Mouse (Mus musculus): ENCODE measurements around the gene Fam163b. TPM values are rescaled to one million over a fixed set of nuclear protein-coding genes. Genes with fewer than 3 reads are reported as not detected.

Gene Fam163b
- polyA plus RNA-seq, 1 experiment from 2014 or later = 0.39 TPM

- Histone ChIP-seq H3K4me1 (peaks cover 24% of the 10 kb centered on the region), H3K27ac (peak overlapping the region; percentile 12; the same call in 1 of the 2 replicates), H3K4me3 (no peak overlapping the region), H3K9me3 (no peaks in the 10 kb centered on the region), H3K27me3 (ENCODE audit: insufficient read depth, poor library complexity, severe bottlenecking) (peaks cover 29% of the 10 kb centered on the region; the same call in 1 of the 2 replicates), H3K36me3 (no peaks in the 10 kb centered on the region)
- WGBS = 64% methylated on average over 11 of the region's 11 CpGs
- no peak for DNase-seq (ENCODE audit: low spot score)
Measured at GRCm38 (mm10) chr2:27162656-27163055, 20.4 kb upstream of the Fam163b start.

DNA sequence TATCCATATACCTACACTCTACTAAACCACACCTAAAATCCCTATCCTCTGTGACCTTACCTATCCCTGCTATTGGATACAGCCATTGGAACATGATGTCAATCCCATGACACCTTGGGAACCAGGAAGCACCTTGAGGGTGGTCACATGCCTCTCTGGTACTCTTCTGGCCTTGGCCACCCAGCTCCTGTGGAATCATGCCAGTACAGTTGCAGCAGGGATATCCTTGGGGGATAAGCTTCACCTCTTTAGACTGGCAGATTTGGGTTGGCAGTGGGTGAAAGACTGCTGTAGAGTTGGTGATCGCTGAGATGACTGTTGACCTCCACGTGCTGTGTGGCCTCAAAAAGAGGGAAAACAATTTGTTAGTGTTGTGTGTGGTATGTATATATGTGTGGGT, 19.2 kb upstream of the Fam163b start:
- DNase-seq (ENCODE audit: low spot score) = no peak
- Histone ChIP-seq H3K27me3 (ENCODE audit: insufficient read depth, poor library complexity, severe bottlenecking) (peaks cover 20% of the 10 kb centered on the region; the same call in 1 of the 2 replicates), H3K4me1 (peaks cover 15% of the 10 kb centered on the region), H3K27ac (no peak overlapping the region), H3K9me3 (no peaks in the 10 kb centered on the region), H3K36me3 (no peaks in the 10 kb centered on the region), H3K4me3 (no peak overlapping the region)
- WGBS = 90% methylated on average over 2 of the region's 2 CpGs

GRCm38 (mm10) chr2:27156596-27156995, 14.3 kb upstream of the Fam163b start:
- no peak overlapping the region for H3K4me3 ChIP-seq
- peaks cover 10% of the 10 kb centered on the region for H3K4me1 ChIP-seq
- no peaks in the 10 kb centered on the region for H3K36me3 ChIP-seq
- H3K9me3 ChIP-seq = no peaks in the 10 kb centered on the region
- no peak for DNase-seq (ENCODE audit: low spot score)
- WGBS = 80% methylated on average over 6 of the region's 6 CpGs
- H3K27me3 ChIP-seq (ENCODE audit: insufficient read depth, poor library complexity, severe bottlenecking) = 0 out of 2 replicates have a peak, but pooled peaks cover 3% of the 10 kb centered on the region
- no peak overlapping the region for H3K27ac ChIP-seq

DNA sequence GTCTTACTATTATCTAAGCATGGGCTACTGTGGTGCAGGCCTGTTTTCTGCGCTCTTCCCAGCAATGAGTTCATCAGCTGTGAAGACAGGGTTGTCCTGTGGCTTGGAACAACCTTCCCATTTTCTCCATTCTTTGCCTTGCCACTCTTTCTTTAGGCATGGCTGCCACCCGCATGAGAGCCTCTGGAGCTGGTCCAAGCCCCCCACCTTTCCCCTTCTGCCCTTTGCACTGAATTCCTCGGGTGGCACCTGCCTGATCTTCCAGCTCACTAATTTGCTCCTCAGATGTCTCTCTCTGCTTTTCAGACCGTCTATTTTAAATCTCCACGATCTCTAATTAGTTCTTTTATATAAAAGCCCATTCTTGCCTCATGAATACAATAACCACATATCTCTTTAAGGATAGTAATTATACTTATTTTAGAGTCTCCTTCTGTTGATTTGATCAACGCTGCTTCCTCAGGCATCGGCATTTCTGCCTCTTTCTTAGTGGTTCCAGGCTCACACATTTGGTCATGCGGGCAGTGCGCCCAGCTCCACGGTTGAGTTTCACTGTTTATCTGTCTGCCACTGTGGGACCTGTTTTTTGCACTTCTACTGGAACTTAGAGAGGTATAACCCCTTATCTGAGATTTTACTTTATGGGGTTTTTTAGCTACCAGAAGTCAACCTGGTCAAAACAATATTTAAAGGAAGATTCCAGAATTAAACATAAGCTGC, 12.3 kb upstream of the Fam163b start:
- H3K27me3 ChIP-seq (ENCODE audit: insufficient read depth, poor library complexity, severe bottlenecking) = 0 out of 2 replicates have a peak, but pooled peaks cover 7% of the 10 kb centered on the region
- WGBS = 84% methylated on average over 10 of the region's 10 CpGs
- DNase-seq (ENCODE audit: low spot score) = no peak
- H3K9me3 ChIP-seq = no peaks in the 10 kb centered on the region
- peaks cover 12% of the 10 kb centered on the region for H3K4me1 ChIP-seq
- no peak overlapping the region for H3K27ac ChIP-seq
- H3K4me3 ChIP-seq = no peak overlapping the region
- H3K36me3 ChIP-seq = no peaks in the 10 kb centered on the region

DNA sequence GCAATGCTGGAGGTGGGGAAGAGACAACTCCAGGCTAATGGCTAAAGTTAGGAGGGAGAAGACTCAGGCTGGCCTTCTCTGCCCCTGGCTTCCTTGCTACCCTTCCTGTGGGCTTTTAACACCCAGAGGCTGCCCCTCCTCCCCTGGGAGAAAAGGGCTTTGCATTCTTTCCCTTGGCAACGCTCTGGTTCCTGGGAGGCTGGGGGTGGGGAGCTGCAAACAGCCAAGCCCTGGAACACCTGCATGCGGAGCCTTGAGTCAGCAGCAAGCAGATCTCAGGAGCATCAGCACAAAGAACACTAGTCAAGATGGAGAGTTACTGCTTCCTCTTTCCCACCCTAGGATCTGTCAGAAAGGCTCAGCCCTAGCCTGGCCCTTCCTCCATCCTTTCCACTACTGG, 7.2 kb upstream of the Fam163b start:
- WGBS = 4% methylated on average over 2 of the region's 2 CpGs
- no peaks in the 10 kb centered on the region for H3K36me3 ChIP-seq
- H3K27ac ChIP-seq = no peak overlapping the region
- H3K4me3 ChIP-seq = no peak overlapping the region
- H3K4me1 ChIP-seq = peaks cover 21% of the 10 kb centered on the region; the same call in 1 of the 2 replicates
- DNase-seq (ENCODE audit: low spot score) = no peak
- H3K9me3 ChIP-seq = no peaks in the 10 kb centered on the region
- peaks cover 15% of the 10 kb centered on the region; the same call in 1 of the 2 replicates for H3K27me3 ChIP-seq (ENCODE audit: insufficient read depth, poor library complexity, severe bottlenecking)

- H3K9me3 ChIP-seq = no peaks in the 10 kb centered on the region
- peaks cover 25% of the 10 kb centered on the region for H3K4me1 ChIP-seq
- H3K36me3 ChIP-seq = no peaks in the 10 kb centered on the region
- DNase-seq (ENCODE audit: low spot score) = no peak
- WGBS = 88% methylated on average over 6 of the region's 6 CpGs
- no peak overlapping the region for H3K27ac ChIP-seq
- H3K27me3 ChIP-seq (ENCODE audit: insufficient read depth, poor library complexity, severe bottlenecking) = peaks cover 34% of the 10 kb centered on the region
- H3K4me3 ChIP-seq = no peak overlapping the region
Measured at GRCm38 (mm10) chr2:27146840-27147239, 4.5 kb upstream of the Fam163b start.

DNA sequence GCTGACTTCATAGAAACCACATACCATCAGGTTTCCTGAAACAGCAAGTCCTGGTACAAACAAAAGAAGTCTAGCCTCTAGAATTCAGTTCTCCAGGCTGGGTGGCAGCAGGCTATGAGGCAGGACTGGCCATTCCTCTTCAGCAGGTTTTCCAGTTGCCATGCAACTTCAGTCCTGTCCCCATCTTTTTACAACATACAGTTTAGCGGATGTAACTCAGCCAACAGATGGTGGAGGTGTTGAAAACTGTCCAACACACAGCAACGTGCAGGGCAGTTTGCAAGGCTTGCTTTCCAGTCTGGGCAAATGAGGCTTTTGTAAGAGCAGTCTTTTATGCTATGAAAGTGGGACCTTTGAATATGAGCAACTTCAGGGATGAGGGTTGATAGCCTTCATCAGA, 2.7 kb upstream of the Fam163b start:
- Histone ChIP-seq H3K9me3 (no peaks in the 10 kb centered on the region), H3K4me3 (no peak overlapping the region), H3K27ac (no peak overlapping the region), H3K27me3 (ENCODE audit: insufficient read depth, poor library complexity, severe bottlenecking) (peaks cover 48% of the 10 kb centered on the region), H3K36me3 (no peaks in the 10 kb centered on the region), H3K4me1 (peaks cover 25% of the 10 kb centered on the region)
- 54% methylated on average over 2 of the region's 2 CpGs for WGBS
- DNase-seq (ENCODE audit: low spot score) = no peak

DNA sequence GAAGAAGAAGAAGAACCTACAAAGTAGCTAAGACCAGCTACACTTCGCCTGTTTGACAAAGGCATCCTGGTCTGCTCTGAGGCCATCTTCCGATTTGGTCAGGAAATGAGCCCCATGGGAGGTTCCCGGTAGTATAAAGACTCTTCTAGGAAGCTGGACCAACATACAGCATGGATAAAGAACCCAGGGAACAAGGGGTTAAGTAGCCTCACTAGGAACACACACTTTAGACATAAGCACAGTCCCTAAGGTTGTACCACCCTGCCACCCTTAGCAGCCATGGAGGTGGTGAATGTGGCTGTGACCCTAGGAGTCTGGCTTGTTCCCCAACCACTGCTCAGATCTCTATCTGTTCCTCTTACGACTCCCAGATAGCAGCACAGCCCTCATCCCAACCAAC, 3.9 kb downstream of the Fam163b start:
- Histone ChIP-seq H3K27me3 (ENCODE audit: insufficient read depth, poor library complexity, severe bottlenecking) (peaks cover 77% of the 10 kb centered on the region), H3K9me3 (no peaks in the 10 kb centered on the region)
- WGBS = 59% methylated on average over 4 of the region's 4 CpGs

GRCm38 (mm10) chr2:27136789-27137188, 5.5 kb downstream of the Fam163b start:
- Histone ChIP-seq H3K9me3 (no peaks in the 10 kb centered on the region), H3K27me3 (ENCODE audit: insufficient read depth, poor library complexity, severe bottlenecking) (peaks cover 65% of the 10 kb centered on the region), H3K36me3 (no peaks in the 10 kb centered on the region), H3K4me3 (no peak overlapping the region), H3K27ac (no peak overlapping the region), H3K4me1 (peaks cover under 1% of the 10 kb centered on the region)
- DNase-seq (ENCODE audit: low spot score) = no peak
- 67% methylated on average over 1 of the region's 1 CpGs for WGBS

More for the DNA sequence above, 3.9 kb downstream of the Fam163b start:
- Histone ChIP-seq H3K4me1 (peaks cover 9% of the 10 kb centered on the region), H3K36me3 (no peaks in the 10 kb centered on the region), H3K4me3 (no peak overlapping the region), H3K27ac (no peak overlapping the region)
- DNase-seq (ENCODE audit: low spot score) = no peak

GRCm38 (mm10) chr2:27136336-27136735, 6.0 kb downstream of the Fam163b start:
- no peaks in the 10 kb centered on the region for H3K36me3 ChIP-seq
- peaks cover 62% of the 10 kb centered on the region for H3K27me3 ChIP-seq (ENCODE audit: insufficient read depth, poor library complexity, severe bottlenecking)
- no peak overlapping the region for H3K27ac ChIP-seq
- 69% methylated on average over 3 of the region's 3 CpGs for WGBS
- H3K4me3 ChIP-seq = no peak overlapping the region
- DNase-seq (ENCODE audit: low spot score) = no peak
- H3K4me1 ChIP-seq = no peaks in the 10 kb centered on the region
- H3K9me3 ChIP-seq = no peaks in the 10 kb centered on the region

DNA sequence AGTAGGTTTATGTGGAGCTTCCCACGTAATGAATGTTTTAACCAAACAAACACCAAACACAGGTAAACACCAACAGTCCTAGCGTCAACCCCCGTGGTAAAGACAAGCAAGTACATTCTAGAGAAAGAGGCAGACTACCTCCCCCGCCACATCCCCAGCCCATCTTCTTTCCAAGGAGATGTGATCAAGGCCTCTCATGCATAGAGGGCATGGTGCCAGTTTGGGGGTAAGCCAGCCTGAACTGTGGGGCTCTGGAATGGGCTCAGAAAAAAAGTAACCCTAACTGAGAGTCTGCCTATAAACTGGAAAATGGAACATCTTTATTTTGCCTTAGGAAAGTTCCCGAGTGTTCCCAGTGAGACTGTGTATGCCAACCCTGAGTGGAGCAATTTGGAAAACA, 6.4 kb downstream of the Fam163b start:
- Histone ChIP-seq H3K36me3 (no peaks in the 10 kb centered on the region), H3K4me3 (no peak overlapping the region), H3K27ac (no peak overlapping the region), H3K27me3 (ENCODE audit: insufficient read depth, poor library complexity, severe bottlenecking) (peaks cover 59% of the 10 kb centered on the region), H3K4me1 (no peaks in the 10 kb centered on the region), H3K9me3 (no peaks in the 10 kb centered on the region)
- 83% methylated on average over 5 of the region's 5 CpGs for WGBS
- DNase-seq (ENCODE audit: low spot score) = no peak

DNA sequence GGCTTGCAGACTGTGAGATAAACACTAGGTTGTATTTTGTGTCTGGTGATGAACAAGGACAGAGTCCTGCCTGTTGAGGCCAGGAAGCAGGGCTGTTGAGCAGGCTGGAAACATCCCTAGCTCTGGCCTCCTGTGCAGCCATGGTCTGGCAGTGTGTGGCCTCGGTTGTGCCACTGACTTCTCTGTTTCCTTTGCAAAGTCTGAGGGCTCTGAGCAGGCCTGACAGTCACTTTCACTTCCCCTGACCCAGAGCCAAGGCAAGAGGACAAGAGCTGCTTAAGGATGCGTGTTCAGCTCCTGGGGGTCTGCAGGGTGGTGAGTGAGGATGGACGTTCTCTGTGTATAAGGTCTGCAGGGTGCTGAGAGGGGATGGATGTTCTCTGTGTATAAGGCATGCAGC, 13.3 kb downstream of the Fam163b start:
- Histone ChIP-seq H3K4me3 (no peak overlapping the region), H3K4me1 (peaks cover 16% of the 10 kb centered on the region; the same call in 1 of the 2 replicates), H3K27me3 (ENCODE audit: insufficient read depth, poor library complexity, severe bottlenecking) (peaks cover 21% of the 10 kb centered on the region; the same call in 1 of the 2 replicates), H3K27ac (no peak overlapping the region), H3K36me3 (no peaks in the 10 kb centered on the region), H3K9me3 (no peaks in the 10 kb centered on the region)
- 59% methylated on average over 3 of the region's 3 CpGs for WGBS
- DNase-seq (ENCODE audit: low spot score) = no peak

- Histone ChIP-seq H3K9me3 (no peaks in the 10 kb centered on the region), H3K27me3 (ENCODE audit: insufficient read depth, poor library complexity, severe bottlenecking) (peaks cover 15% of the 10 kb centered on the region; the same call in 1 of the 2 replicates), H3K4me1 (peaks cover 32% of the 10 kb centered on the region), H3K36me3 (no peaks in the 10 kb centered on the region), H3K27ac (no peak overlapping the region; the same call in 1 of the 2 replicates), H3K4me3 (no peak overlapping the region)
- WGBS = 57% methylated on average over 4 of the region's 4 CpGs
- DNase-seq (ENCODE audit: low spot score) = no peak
Measured at GRCm38 (mm10) chr2:27126496-27126895, 15.8 kb downstream of the Fam163b start.
